In the genomic region with DNA sequence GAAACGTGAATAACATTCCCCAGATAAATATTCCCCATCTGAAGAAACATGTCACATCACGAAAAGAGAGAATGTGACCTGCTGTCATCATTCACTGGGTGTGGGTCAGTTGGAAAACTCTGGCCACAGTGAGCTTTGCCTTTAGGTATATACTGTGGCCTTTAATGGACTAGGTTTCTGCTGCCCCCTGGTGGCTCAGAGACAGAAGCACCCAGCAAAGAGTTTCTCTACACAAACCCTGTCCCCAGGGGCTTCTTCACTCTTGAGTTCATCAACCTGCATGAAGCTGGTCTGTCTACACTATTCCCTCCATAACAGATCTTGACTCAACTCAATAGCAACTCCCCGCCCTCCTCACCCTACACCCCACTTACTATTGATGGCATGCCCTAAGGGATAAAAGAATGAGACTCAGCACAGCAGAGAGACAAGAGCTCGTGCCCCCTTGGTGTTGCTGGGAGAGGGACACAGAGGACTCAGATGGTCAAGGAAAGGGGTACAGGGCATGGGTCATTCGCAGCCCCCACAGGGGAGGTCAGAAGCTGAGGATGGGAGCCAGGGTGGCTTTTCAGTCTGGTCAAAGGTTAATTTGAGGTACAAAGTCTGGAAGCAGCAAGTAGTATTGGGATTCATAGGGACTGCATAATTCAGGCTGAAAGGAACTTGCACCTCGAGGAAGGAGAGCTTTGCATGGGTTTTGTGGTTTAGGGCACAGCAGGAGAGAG, we compare ENCODE assay signal across 9 mouse cellular contexts. TPM values are rescaled to one million over a fixed set of nuclear protein-coding genes. Genes with fewer than 3 reads are reported as not detected.
DNase-seq lines count a peak whose midpoint lies in the region; ATAC-seq and TF ChIP-seq lines count a peak whose summit lies in the region.
"Had no signal": no experiment of that assay in that cellular context is flagged by ENCODE, and none has a peak within 500 bp of the region (broad histone marks: within the 10 kb centered on the region; RNA-seq: fewer than 3 reads in every experiment).

No protein-coding gene starts in this region.

- no peaks in the 10 kb centered on the region for H3K9me3 ChIP-seq in heart, embryonic 10.5 days
- no peaks in the 10 kb centered on the region for H3K9me3 ChIP-seq in liver, postnatal 0 days (ENCODE audit: low read length)

- H3K9ac ChIP-seq in liver, postnatal 0 days (replicated peaks): no peak overlapping the region

- H3K27me3 ChIP-seq in heart, embryonic 10.5 days (ENCODE audit: insufficient read depth, poor library complexity, severe bottlenecking): peaks cover 3% of the 10 kb centered on the region; the same call in 1 of the 2 replicates
- no peaks in the 10 kb centered on the region for H3K27me3 ChIP-seq in liver, postnatal 0 days (ENCODE audit: insufficient read depth, low read length)

- peak; percentile 27 to 48 for DNase-seq in urinary bladder, adult 18-20 months (ENCODE audit: low spot score in 2 of 2)
- no peak for DNase-seq in urinary bladder, postnatal 10 days (ENCODE audit: low spot score)
- peak; percentile 75 to 83 for DNase-seq in cerebellum, postnatal 14 days
- DNase-seq in heart, embryonic 10.5 days (ENCODE audit: low spot score): peak; percentile 80
- peak; percentile 76 to 88 for DNase-seq in kidney, postnatal 25 days
- DNase-seq in liver, postnatal 0 days: peak; percentile 79
- DNase-seq in retina, postnatal 7 days (ENCODE audit: low read depth, low spot score): peak; percentile 43
- peak; percentile 69 for DNase-seq in thymus, postnatal 25 days

- WGBS in heart, embryonic 10.5 days: 24% methylated on average over 6 of the region's 6 CpGs
- 15% methylated on average over 6 of the region's 6 CpGs for WGBS in liver, postnatal 0 days (ENCODE audit: insufficient replicate concordance)

- no peaks in the 10 kb centered on the region for H3K4me1 ChIP-seq in heart, embryonic 10.5 days
- no peaks in the 10 kb centered on the region for H3K4me1 ChIP-seq in liver, postnatal 0 days (ENCODE audit: insufficient read depth)

- peak; percentile 91 for TF ChIP-seq CTCF in liver, postnatal 0 days (IDR thresholded peaks at IDR 0.05; ENCODE audit: low read depth)

- no peak for TF ChIP-seq EP300 in liver, postnatal 0 days (IDR thresholded peaks at IDR 0.05; ENCODE audit: low read depth)

- no peak overlapping the region for H3K4me3 ChIP-seq in heart, embryonic 10.5 days
- no peak overlapping the region for H3K4me3 ChIP-seq in liver, postnatal 0 days (ENCODE audit: low read depth, low read length)

- no peak overlapping the region for H3K4me2 ChIP-seq in liver, postnatal 0 days (ENCODE audit: low read depth, low read length)

- no peaks in the 10 kb centered on the region for H3K36me3 ChIP-seq in heart, embryonic 10.5 days
- H3K36me3 ChIP-seq in liver, postnatal 0 days (replicated peaks; ENCODE audit: insufficient read depth, low read length): no peaks in the 10 kb centered on the region

- ATAC-seq in liver, postnatal 0 days: peak; percentile 61

- no peak overlapping the region for H3K27ac ChIP-seq in heart, embryonic 10.5 days
- no peak overlapping the region for H3K27ac ChIP-seq in liver, postnatal 0 days (ENCODE audit: low read depth)

RNA-seq across cellular contexts. Expression of a gene that starts 11.0 kb away (rescaled TPM):
- not detected in 2 replicates for polyA plus RNA-seq in heart, embryonic 10.5 days (2016; fragmentation: Nextera tagmentation; extraction: Ambion mirVana)
- not detected in 2 replicates for polyA plus RNA-seq in liver, postnatal 0 days (2015; fragmentation: Nextera tagmentation; extraction: Ambion mirVana)
- polyA plus RNA-seq: frontal cortex, adult 2 months had no signal

RNA-seq across cellular contexts. Expression of a gene that starts 19.7 kb away (rescaled TPM):
- 0.43 and 0.49 TPM in 2 replicates for polyA plus RNA-seq in heart, embryonic 10.5 days (2016; fragmentation: Nextera tagmentation; extraction: Ambion mirVana)
- 2.0 and 2.5 TPM in 2 replicates for polyA plus RNA-seq in liver, postnatal 0 days (2015; fragmentation: Nextera tagmentation; extraction: Ambion mirVana)

RNA-seq across cellular contexts. Expression of a gene that starts 19.7 kb away (rescaled TPM):
- polyA plus RNA-seq in heart, embryonic 10.5 days (2016; fragmentation: Nextera tagmentation; extraction: Ambion mirVana): 60.3 and 76.6 TPM in 2 replicates
- 33.7 and 34.2 TPM in 2 replicates for polyA plus RNA-seq in liver, postnatal 0 days (2015; fragmentation: Nextera tagmentation; extraction: Ambion mirVana)

RNA-seq across cellular contexts. Expression of a gene that starts 27.8 kb away (rescaled TPM):
- not detected in 2 replicates for polyA plus RNA-seq in heart, embryonic 10.5 days (2016; fragmentation: Nextera tagmentation; extraction: Ambion mirVana)
- not detected in 2 replicates for polyA plus RNA-seq in liver, postnatal 0 days (2015; fragmentation: Nextera tagmentation; extraction: Ambion mirVana)
- polyA plus RNA-seq: frontal cortex, adult 2 months had no signal

RNA-seq across cellular contexts. Expression of a gene that starts 41.1 kb away (rescaled TPM):
- polyA plus RNA-seq in heart, embryonic 10.5 days (2016; fragmentation: Nextera tagmentation; extraction: Ambion mirVana): not detected in 2 replicates
- polyA plus RNA-seq in liver, postnatal 0 days (2015; fragmentation: Nextera tagmentation; extraction: Ambion mirVana): not detected in 2 replicates
- polyA plus RNA-seq: frontal cortex, adult 2 months had no signal
